Mouse (Mus musculus): ENCODE data around the gene Izumo4.
A peak's percentile ranks its signal among the peaks of the same experiment; 100 is the strongest.

The Izumo4 gene

GRCm38 (mm10) chr10:80669737-80670485, 32.1 kb upstream of the Izumo4 start:
- DNase-seq (ENCODE audit: low spot score in 2 of 2): peak in 1 of 2 experiments; percentile 33

GRCm38 (mm10) chr10:80670531-80670930, 31.5 kb upstream of the Izumo4 start:
- DNase-seq (ENCODE audit: low spot score in 2 of 2): no peak

- no peak for DNase-seq (ENCODE audit: low spot score in 2 of 2)
Observed at GRCm38 (mm10) chr10:80671251-80671650, 30.7 kb upstream of the Izumo4 start.

- no peak for DNase-seq (ENCODE audit: low spot score in 2 of 2)
Observed at GRCm38 (mm10) chr10:80671936-80672690, 29.9 kb upstream of the Izumo4 start.

GRCm38 (mm10) chr10:80673690-80674089, 28.3 kb upstream of the Izumo4 start:
- DNase-seq (ENCODE audit: low spot score in 2 of 2): no peak

- peak in 1 of 2 experiments; percentile 36 for DNase-seq (ENCODE audit: low spot score in 2 of 2)
Observed at GRCm38 (mm10) chr10:80674161-80674711, 27.7 kb upstream of the Izumo4 start.

- no peak for DNase-seq (ENCODE audit: low spot score in 2 of 2)
Observed at GRCm38 (mm10) chr10:80674851-80675404, 27.1 kb upstream of the Izumo4 start.

- no peak for DNase-seq (ENCODE audit: low spot score in 2 of 2)
Observed at GRCm38 (mm10) chr10:80675405-80676197, 26.4 kb upstream of the Izumo4 start.

GRCm38 (mm10) chr10:80676198-80676928, 25.6 kb upstream of the Izumo4 start:
- DNase-seq (ENCODE audit: low spot score in 2 of 2): peak; percentile 100

GRCm38 (mm10) chr10:80677128-80677875, 24.7 kb upstream of the Izumo4 start:
- peak in 1 of 2 experiments; percentile 51 for DNase-seq (ENCODE audit: low spot score in 2 of 2)

- DNase-seq (ENCODE audit: low spot score in 2 of 2): peak; percentile 95 to 96
Observed at GRCm38 (mm10) chr10:80677942-80678436, 24.0 kb upstream of the Izumo4 start, which contains the start of gene Mknk2. TSS of gene Mknk2 (minus strand) at chr10:80678112.

GRCm38 (mm10) chr10:80678601-80679377, 23.2 kb upstream of the Izumo4 start:
- DNase-seq (ENCODE audit: low spot score in 2 of 2): no peak

- DNase-seq (ENCODE audit: low spot score in 2 of 2): peak in 1 of 2 experiments; percentile 29
Observed at GRCm38 (mm10) chr10:80679556-80680259, 22.3 kb upstream of the Izumo4 start.

GRCm38 (mm10) chr10:80680260-80680696, 21.7 kb upstream of the Izumo4 start:
- DNase-seq (ENCODE audit: low spot score in 2 of 2): no peak

- DNase-seq (ENCODE audit: low spot score in 2 of 2): peak; percentile 83 to 85
Observed at GRCm38 (mm10) chr10:80682003-80682402, 20.0 kb upstream of the Izumo4 start.

- no peak for DNase-seq (ENCODE audit: low spot score in 2 of 2)
Observed at GRCm38 (mm10) chr10:80683647-80684046, 18.3 kb upstream of the Izumo4 start.

- DNase-seq (ENCODE audit: low spot score in 2 of 2): peak; percentile 87 to 90
Observed at GRCm38 (mm10) chr10:80684214-80684613, 17.8 kb upstream of the Izumo4 start.

- DNase-seq (ENCODE audit: low spot score in 2 of 2): peak in 1 of 2 experiments; percentile 57
Observed at GRCm38 (mm10) chr10:80684984-80685383, 17.0 kb upstream of the Izumo4 start.
